Mouse (Mus musculus): ENCODE data around the gene Tbc1d5. TPM values are rescaled to one million over a fixed set of nuclear protein-coding genes. Genes with fewer than 3 reads are reported as not detected.

Tbc1d5 gene
- polyA plus RNA-seq, 1 experiment from 2014 or later = 10.2 TPM

- Histone ChIP-seq H3K4me1 (ENCODE audit: control insufficient read depth, insufficient read depth, low read length) (no peaks in the 10 kb centered on the region), H3K9ac (ENCODE audit: low read length) (no peak overlapping the region), H3K36me3 (ENCODE audit: control insufficient read depth, insufficient read depth) (no peaks in the 10 kb centered on the region), H3K27ac (ENCODE audit: low read length) (no peak overlapping the region), H3K4me3 (ENCODE audit: low read length) (no peak overlapping the region), H3K9me3 (replicated peaks; ENCODE audit: control insufficient read depth, low read length) (no peaks in the 10 kb centered on the region), H3K27me3 (ENCODE audit: control insufficient read depth, insufficient read depth, low read length) (no peaks in the 10 kb centered on the region), H3K4me2 (ENCODE audit: low read depth, low read length) (no peak overlapping the region)
- no peak for ATAC-seq (replicated peaks; ENCODE audit: extremely low read depth, insufficient read depth, low FRiP score)
- 79% methylated on average over 2 of the region's 2 CpGs for WGBS
Measured at GRCm38 (mm10) chr17:51194787-51195186, 15.6 kb upstream of the Tbc1d5 start.

GRCm38 (mm10) chr17:51191381-51191780 is 12.2 kb upstream of the Tbc1d5 start:
- WGBS = 89% methylated on average over 1 of the region's 1 CpGs
- H3K4me3 ChIP-seq (ENCODE audit: low read length) = no peak overlapping the region
- no peak overlapping the region for H3K4me2 ChIP-seq (ENCODE audit: low read depth, low read length)
- H3K36me3 ChIP-seq (ENCODE audit: control insufficient read depth, insufficient read depth) = no peaks in the 10 kb centered on the region
- H3K4me1 ChIP-seq (ENCODE audit: control insufficient read depth, insufficient read depth, low read length) = no peaks in the 10 kb centered on the region
- no peak overlapping the region for H3K9ac ChIP-seq (ENCODE audit: low read length)
- ATAC-seq (replicated peaks; ENCODE audit: extremely low read depth, insufficient read depth, low FRiP score) = no peak
- no peaks in the 10 kb centered on the region for H3K27me3 ChIP-seq (ENCODE audit: control insufficient read depth, insufficient read depth, low read length)
- no peaks in the 10 kb centered on the region for H3K9me3 ChIP-seq (replicated peaks; ENCODE audit: control insufficient read depth, low read length)
- no peak overlapping the region for H3K27ac ChIP-seq (ENCODE audit: low read length)

GRCm38 (mm10) chr17:51182715-51183114 is 3.6 kb upstream of the Tbc1d5 start:
- WGBS = 73% methylated on average over 2 of the region's 2 CpGs
- H3K4me3 ChIP-seq (ENCODE audit: low read length) = no peak overlapping the region

GRCm38 (mm10) chr17:51178491-51179194 is 509 bp downstream of the Tbc1d5 start:
- peak overlapping the region; percentile 90 for H3K4me2 ChIP-seq (ENCODE audit: low read depth, low read length)

More at GRCm38 (mm10) chr17:51182715-51183114, 3.6 kb upstream of the Tbc1d5 start:
- Histone ChIP-seq H3K4me2 (ENCODE audit: low read depth, low read length) (no peak overlapping the region), H3K36me3 (ENCODE audit: control insufficient read depth, insufficient read depth) (no peaks in the 10 kb centered on the region), H3K9ac (ENCODE audit: low read length) (no peak overlapping the region), H3K4me1 (ENCODE audit: control insufficient read depth, insufficient read depth, low read length) (peaks cover 2% of the 10 kb centered on the region), H3K27me3 (ENCODE audit: control insufficient read depth, insufficient read depth, low read length) (no peaks in the 10 kb centered on the region), H3K9me3 (replicated peaks; ENCODE audit: control insufficient read depth, low read length) (no peaks in the 10 kb centered on the region), H3K27ac (ENCODE audit: low read length) (no peak overlapping the region)
- ATAC-seq (replicated peaks; ENCODE audit: extremely low read depth, insufficient read depth, low FRiP score) = no peak

GRCm38 (mm10) chr17:51177923-51178322 is 1.2 kb downstream of the Tbc1d5 start:
- no peaks in the 10 kb centered on the region for H3K36me3 ChIP-seq (ENCODE audit: control insufficient read depth, insufficient read depth)
- WGBS = 19% methylated on average over 6 of the region's 6 CpGs
- H3K4me1 ChIP-seq (ENCODE audit: control insufficient read depth, insufficient read depth, low read length) = peaks cover 8% of the 10 kb centered on the region
- H3K9me3 ChIP-seq (replicated peaks; ENCODE audit: control insufficient read depth, low read length) = no peaks in the 10 kb centered on the region
- peak overlapping the region; percentile 87 for H3K4me3 ChIP-seq (ENCODE audit: low read length)
- peak overlapping the region; percentile 99 for H3K27ac ChIP-seq (ENCODE audit: low read length)
- peak overlapping the region; percentile 98 for H3K9ac ChIP-seq (ENCODE audit: low read length)
- ATAC-seq (replicated peaks; ENCODE audit: extremely low read depth, insufficient read depth, low FRiP score) = no peak
- no peaks in the 10 kb centered on the region for H3K27me3 ChIP-seq (ENCODE audit: control insufficient read depth, insufficient read depth, low read length)
- peak overlapping the region; percentile 90 for H3K4me2 ChIP-seq (ENCODE audit: low read depth, low read length)

More at GRCm38 (mm10) chr17:51178491-51179194, 509 bp downstream of the Tbc1d5 start:
- H3K4me3 ChIP-seq (ENCODE audit: low read length) = peak overlapping the region; percentile 87
- H3K9me3 ChIP-seq (replicated peaks; ENCODE audit: control insufficient read depth, low read length) = no peaks in the 10 kb centered on the region
- no peaks in the 10 kb centered on the region for H3K27me3 ChIP-seq (ENCODE audit: control insufficient read depth, insufficient read depth, low read length)
- H3K4me1 ChIP-seq (ENCODE audit: control insufficient read depth, insufficient read depth, low read length) = peaks cover 8% of the 10 kb centered on the region
- H3K36me3 ChIP-seq (ENCODE audit: control insufficient read depth, insufficient read depth) = no peaks in the 10 kb centered on the region
- H3K27ac ChIP-seq (ENCODE audit: low read length) = peak overlapping the region; percentile 99
- ATAC-seq (replicated peaks; ENCODE audit: extremely low read depth, insufficient read depth, low FRiP score) = peak; percentile 71
- under 1% methylated on average over 50 of the region's 59 CpGs for whole genome bisulfite sequencing
- peak overlapping the region; percentile 98 for H3K9ac ChIP-seq (ENCODE audit: low read length)

- H3K4me3 ChIP-seq (ENCODE audit: low read length) = no peak overlapping the region
- no peaks in the 10 kb centered on the region for H3K9me3 ChIP-seq (replicated peaks; ENCODE audit: control insufficient read depth, low read length)
- H3K36me3 ChIP-seq (ENCODE audit: control insufficient read depth, insufficient read depth) = no peaks in the 10 kb centered on the region
- no peak for ATAC-seq (replicated peaks; ENCODE audit: extremely low read depth, insufficient read depth, low FRiP score)
- WGBS = 80% methylated on average over 1 of the region's 1 CpGs
- no peak overlapping the region for H3K9ac ChIP-seq (ENCODE audit: low read length)
- H3K27ac ChIP-seq (ENCODE audit: low read length) = no peak overlapping the region
- H3K4me1 ChIP-seq (ENCODE audit: control insufficient read depth, insufficient read depth, low read length) = peaks cover 2% of the 10 kb centered on the region; the same call in 1 of the 2 replicates
- H3K4me2 ChIP-seq (ENCODE audit: low read depth, low read length) = no peak overlapping the region
- H3K27me3 ChIP-seq (ENCODE audit: control insufficient read depth, insufficient read depth, low read length) = no peaks in the 10 kb centered on the region
Measured at GRCm38 (mm10) chr17:51172332-51172731, 6.8 kb downstream of the Tbc1d5 start.

GRCm38 (mm10) chr17:51171504-51171903 is 7.6 kb downstream of the Tbc1d5 start:
- H3K36me3 ChIP-seq (ENCODE audit: control insufficient read depth, insufficient read depth) = no peaks in the 10 kb centered on the region
- no peak overlapping the region for H3K4me2 ChIP-seq (ENCODE audit: low read depth, low read length)
- no peak for ATAC-seq (replicated peaks; ENCODE audit: extremely low read depth, insufficient read depth, low FRiP score)
- H3K9me3 ChIP-seq (replicated peaks; ENCODE audit: control insufficient read depth, low read length) = no peaks in the 10 kb centered on the region
- H3K27ac ChIP-seq (ENCODE audit: low read length) = no peak overlapping the region
- WGBS = 75% methylated on average over 3 of the region's 3 CpGs
- H3K4me3 ChIP-seq (ENCODE audit: low read length) = no peak overlapping the region
- no peaks in the 10 kb centered on the region for H3K27me3 ChIP-seq (ENCODE audit: control insufficient read depth, insufficient read depth, low read length)
- H3K9ac ChIP-seq (ENCODE audit: low read length) = no peak overlapping the region
- H3K4me1 ChIP-seq (ENCODE audit: control insufficient read depth, insufficient read depth, low read length) = no peaks in the 10 kb centered on the region

GRCm38 (mm10) chr17:51169911-51170310 is 9.2 kb downstream of the Tbc1d5 start:
- Histone ChIP-seq H3K4me3 (ENCODE audit: low read length) (no peak overlapping the region), H3K27me3 (ENCODE audit: control insufficient read depth, insufficient read depth, low read length) (no peaks in the 10 kb centered on the region), H3K27ac (ENCODE audit: low read length) (no peak overlapping the region), H3K9ac (ENCODE audit: low read length) (no peak overlapping the region), H3K9me3 (replicated peaks; ENCODE audit: control insufficient read depth, low read length) (no peaks in the 10 kb centered on the region), H3K36me3 (ENCODE audit: control insufficient read depth, insufficient read depth) (no peaks in the 10 kb centered on the region), H3K4me1 (ENCODE audit: control insufficient read depth, insufficient read depth, low read length) (no peaks in the 10 kb centered on the region), H3K4me2 (ENCODE audit: low read depth, low read length) (no peak overlapping the region)
- ATAC-seq (replicated peaks; ENCODE audit: extremely low read depth, insufficient read depth, low FRiP score) = no peak
- WGBS = 82% methylated on average over 4 of the region's 4 CpGs

GRCm38 (mm10) chr17:51162366-51162765 is 16.8 kb downstream of the Tbc1d5 start:
- H3K36me3 ChIP-seq (ENCODE audit: control insufficient read depth, insufficient read depth) = 0 out of 2 replicates have a peak, but pooled peaks cover 4% of the 10 kb centered on the region
- no peaks in the 10 kb centered on the region; the same call in 1 of the 2 replicates for H3K9me3 ChIP-seq (replicated peaks; ENCODE audit: control insufficient read depth, low read length)
- H3K4me3 ChIP-seq (ENCODE audit: low read length) = no peak overlapping the region
- no peak overlapping the region for H3K27ac ChIP-seq (ENCODE audit: low read length)
- no peaks in the 10 kb centered on the region for H3K27me3 ChIP-seq (ENCODE audit: control insufficient read depth, insufficient read depth, low read length)
- H3K4me1 ChIP-seq (ENCODE audit: control insufficient read depth, insufficient read depth, low read length) = no peaks in the 10 kb centered on the region
- H3K9ac ChIP-seq (ENCODE audit: low read length) = no peak overlapping the region
- H3K4me2 ChIP-seq (ENCODE audit: low read depth, low read length) = no peak overlapping the region
- no peak for ATAC-seq (replicated peaks; ENCODE audit: extremely low read depth, insufficient read depth, low FRiP score)
